Mouse (Mus musculus) G1E (cell line): ENCODE measurements around the gene Hpca. TPM values are rescaled to one million over a fixed set of nuclear protein-coding genes. Genes with fewer than 3 reads are reported as not detected.

ENCODE experiments used
- ATAC-seq: 2 replicates; pipeline ENCODE4 v1.8.0; 2016; ENCODE audit warnings: mild to moderate bottlenecking; ENCODE audit not compliant: insufficient number of reproducible peaks, poor library complexity, low FRiP score, severe bottlenecking; ENCODE audit errors: extremely low read depth
- DNase-seq: peaks from one replicate; pipeline ENCODE4 v3.0.0; 2012; ENCODE audit warnings: low spot score
- H3K27me3 ChIP-seq: 2 replicates; pipeline ENCODE4 v1.6.1; 2012; ENCODE audit warnings: mild to moderate bottlenecking, low read length, inconsistent platforms; ENCODE audit not compliant: insufficient read depth
- H3K36me3 ChIP-seq: replicated peaks from 2 replicates; pipeline ENCODE3; 2012; ENCODE audit warnings: mild to moderate bottlenecking, inconsistent platforms
- H3K4me1 ChIP-seq: 2 replicates; pipeline ENCODE4 v1.6.1; 2012; ENCODE audit warnings: low read depth, low read length, inconsistent platforms, mixed read lengths; ENCODE audit not compliant: insufficient read depth
- H3K4me3 ChIP-seq: 2 replicates; pipeline ENCODE4 v1.5.1; 2012; ENCODE audit warnings: low read depth, mild to moderate bottlenecking, inconsistent platforms, low read length, moderate library complexity, mixed read lengths
- H3K9me3 ChIP-seq: replicated peaks from 2 replicates; pipeline ENCODE4 v1.6.1; 2012; ENCODE audit warnings: inconsistent platforms
- CTCF ChIP-seq: IDR thresholded peaks from 2 replicates; pipeline ENCODE4 v1.5.1; 2012; ENCODE audit warnings: low read depth, low read length, inconsistent platforms, mixed read lengths
- GATA1 ChIP-seq: IDR thresholded peaks from 2 replicates; pipeline ENCODE4 v1.6.1; 2012; ENCODE audit warnings: borderline replicate concordance, low read length, inconsistent platforms, mixed read lengths
- GATA2 ChIP-seq: IDR thresholded peaks from 2 replicates; pipeline ENCODE4 v1.6.1; 2012; ENCODE audit warnings: low read depth, low read length, inconsistent platforms, borderline replicate concordance
- POLR2AphosphoS5 ChIP-seq: IDR thresholded peaks from 2 replicates; pipeline ENCODE4 v1.6.1; 2012; ENCODE audit warnings: low read depth, low read length, inconsistent platforms; ENCODE audit not compliant: insufficient replicate concordance
- TAL1 ChIP-seq: conservative IDR thresholded peaks from 2 replicates; pipeline ENCODE4 v1.6.1; 2012; ENCODE audit warnings: low read depth, low read length, inconsistent platforms, mixed read lengths
- polyA plus RNA-seq: library from polyadenylated mRNA; stranded (reverse); fragments of >175 nt; gene quantifications from 2 replicates; pipeline ENCODE4 v1.2.3, GENCODE M21; 2012
- total RNA-seq, 2 experiments: library from RNA; stranded (forward) in 1 of 2; stranded (reverse) in 1 of 2; fragments of 200-1000 nt in 1 of 2; fragments of >200 nt in 1 of 2; fragmentation: Nextera tagmentation in 1 of 2; gene quantifications; 2 replicates each; pipeline ENCODE4 v1.2.3; 2014 to 2017

Hpca gene
- total and polyA plus RNA-seq, 3 experiments, result not detected

DNA sequence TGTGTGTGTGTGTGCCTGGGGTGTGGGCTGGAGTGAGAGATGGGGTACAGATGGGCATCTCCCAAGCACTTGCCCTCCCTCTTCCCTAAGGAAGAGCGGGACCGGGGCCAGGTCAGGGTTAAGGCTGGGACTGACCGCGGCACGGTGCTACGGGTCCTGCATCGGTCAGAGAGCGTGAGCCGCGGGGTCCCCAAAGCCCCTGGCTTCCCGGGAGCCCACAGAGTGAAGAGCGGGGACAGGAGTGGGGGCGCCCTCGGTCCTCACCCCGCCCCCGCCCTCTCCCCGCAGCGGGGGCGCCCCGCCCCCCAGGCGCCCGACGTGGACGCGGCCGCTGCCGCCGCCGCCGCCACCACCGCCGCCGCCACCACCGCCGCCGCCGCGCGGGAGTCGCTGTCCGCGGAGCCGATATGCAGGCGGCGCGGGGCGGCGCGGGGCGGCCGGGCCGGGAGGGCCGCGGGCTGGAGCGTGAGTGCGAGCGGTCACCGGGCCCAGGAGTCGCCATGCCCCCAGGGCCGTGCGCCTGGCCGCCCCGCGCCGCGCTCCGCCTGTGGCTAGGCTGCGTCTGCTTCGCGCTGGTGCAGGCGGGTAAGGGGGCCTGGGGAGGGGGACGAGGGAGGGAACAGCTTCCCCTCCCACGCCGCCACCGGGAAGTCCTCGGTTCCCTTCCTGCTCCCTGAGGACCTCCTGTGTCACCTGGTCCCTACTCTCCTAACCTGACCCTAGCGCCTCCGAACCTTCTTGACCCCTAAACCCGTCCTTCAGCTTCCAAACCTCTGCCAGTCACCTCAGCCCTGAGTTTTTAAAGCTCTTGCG lies 14.9 kb upstream of the Hpca start, which contains the start of gene Fndc5:
Gene Fndc5, plus strand, starts transcription at position 421 of the 813 bp plus-strand sequence.
- H3K4me1 ChIP-seq, result peaks cover 78% of the 10 kb centered on the region
- peaks cover 43% of the 10 kb centered on the region for H3K27me3 ChIP-seq
- TF ChIP-seq CTCF, result no peak
- TF ChIP-seq GATA2, result no peak
- TF ChIP-seq TAL1, result no peak
- TF ChIP-seq POLR2AphosphoS5, result no peak
- no peaks in the 10 kb centered on the region for H3K9me3 ChIP-seq
- H3K4me3 ChIP-seq, result peak within 1 kb of the TSS; percentile 76
- DNase-seq (no peak), ATAC-seq (no peak)
- H3K36me3 ChIP-seq, result peaks cover 14% of the 10 kb centered on the region

DNA sequence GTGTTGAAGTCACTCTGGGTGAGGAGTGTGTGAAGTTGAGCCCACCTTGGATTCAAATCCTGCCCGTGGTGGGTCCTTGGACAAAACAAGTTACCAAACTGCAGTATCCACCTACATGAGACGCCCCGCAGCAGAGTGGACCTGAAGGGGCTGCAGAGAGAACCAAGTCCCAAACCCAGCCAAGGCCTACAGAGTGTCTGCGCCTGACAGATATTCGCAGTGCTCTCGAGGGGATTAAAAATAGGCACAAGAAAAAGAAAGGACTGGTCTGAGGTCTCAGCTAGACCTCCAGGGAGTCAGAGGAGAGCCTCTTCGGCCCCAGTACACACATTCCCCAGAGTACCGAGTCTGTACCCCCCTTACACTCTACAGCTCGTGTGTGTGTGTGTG lies 14.3 kb upstream of the Hpca start:
- ATAC-seq, result no peak
- H3K4me1 ChIP-seq, result peaks cover 74% of the 10 kb centered on the region
- no peak for TF ChIP-seq GATA1
- TF ChIP-seq GATA2, result no peak
- TF ChIP-seq POLR2AphosphoS5, result no peak
- no peak for TF ChIP-seq CTCF
- TF ChIP-seq TAL1, result no peak
- H3K4me3 ChIP-seq, result peak overlapping the region; percentile 76
- DNase-seq, result no peak
- peaks cover 49% of the 10 kb centered on the region for H3K27me3 ChIP-seq
- peaks cover 10% of the 10 kb centered on the region for H3K36me3 ChIP-seq
- H3K9me3 ChIP-seq, result no peaks in the 10 kb centered on the region

DNA sequence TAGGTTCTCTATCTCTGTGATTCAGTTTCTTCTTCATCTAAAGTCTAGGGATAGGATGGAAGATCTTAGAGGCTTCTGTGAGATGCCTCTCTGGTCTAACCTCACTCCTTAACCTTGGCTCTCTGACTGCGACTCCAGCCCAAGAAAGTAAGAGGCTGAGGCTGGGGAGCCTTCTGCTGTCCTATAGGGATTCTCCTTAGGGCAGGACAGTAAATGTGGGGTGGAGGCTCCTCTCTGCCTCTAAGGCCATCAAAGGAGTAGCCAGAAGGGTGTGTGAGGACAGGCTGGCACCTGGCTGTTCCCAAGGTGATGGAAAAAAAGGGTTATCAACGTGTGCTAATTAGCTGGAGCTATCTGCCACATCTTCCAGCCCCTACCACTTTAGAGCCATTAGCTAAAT lies 13.8 kb upstream of the Hpca start:
- no peak overlapping the region for H3K4me3 ChIP-seq
- peaks cover 74% of the 10 kb centered on the region for H3K4me1 ChIP-seq
- DNase-seq (no peak), ATAC-seq (no peak)
- no peaks in the 10 kb centered on the region for H3K9me3 ChIP-seq
- peaks cover 10% of the 10 kb centered on the region for H3K36me3 ChIP-seq
- peaks cover 54% of the 10 kb centered on the region for H3K27me3 ChIP-seq
- TF ChIP-seq TAL1 (no peak), GATA2 (no peak)

DNA sequence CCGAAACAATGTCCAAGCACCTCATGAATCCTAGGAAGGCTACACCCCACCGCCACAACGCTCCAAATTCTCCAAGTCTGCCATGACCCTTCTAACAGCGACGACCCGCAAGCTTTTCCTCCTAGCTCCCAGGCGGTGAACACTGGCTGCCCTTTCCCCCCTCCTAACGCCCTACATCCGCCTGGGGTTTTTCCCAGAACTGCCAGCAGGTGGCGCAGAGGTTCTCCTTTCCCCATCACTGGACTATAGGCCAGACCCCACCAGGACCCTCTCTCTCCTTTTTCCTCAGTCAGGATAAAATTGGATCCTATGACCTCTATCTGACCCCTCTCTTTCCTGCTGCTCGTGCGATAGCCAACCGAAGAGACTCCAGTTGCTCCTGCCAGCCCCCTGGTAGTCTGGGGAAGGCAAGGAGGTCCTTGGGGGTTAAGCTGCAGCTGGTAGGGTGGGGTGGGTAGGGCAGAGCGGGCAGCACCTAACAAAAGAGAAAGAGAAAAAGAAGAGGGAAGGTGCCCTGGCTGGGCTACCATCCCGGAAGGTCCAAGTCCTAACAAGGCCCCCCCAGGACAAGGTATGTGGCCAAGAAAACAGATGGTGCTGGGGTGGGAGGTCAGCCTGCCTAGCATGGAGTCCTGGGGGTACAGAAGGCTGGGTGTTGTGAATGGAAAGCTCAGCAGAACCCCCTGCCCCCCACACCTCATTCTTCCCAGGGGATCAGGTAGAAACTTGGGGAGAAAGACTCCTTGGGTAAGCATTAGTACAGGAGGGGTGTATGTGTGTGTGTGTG lies 13.2 kb upstream of the Hpca start:
- no peaks in the 10 kb centered on the region for H3K9me3 ChIP-seq
- H3K4me1 ChIP-seq, result peaks cover 74% of the 10 kb centered on the region
- peaks cover 54% of the 10 kb centered on the region for H3K27me3 ChIP-seq
- no peak for ATAC-seq
- no peak for DNase-seq
- H3K4me3 ChIP-seq, result peak overlapping the region; percentile 30; the same call in 1 of the 2 replicates
- TF ChIP-seq GATA2, result no peak
- peak; percentile 90 for TF ChIP-seq CTCF
- peaks cover 10% of the 10 kb centered on the region for H3K36me3 ChIP-seq

DNA sequence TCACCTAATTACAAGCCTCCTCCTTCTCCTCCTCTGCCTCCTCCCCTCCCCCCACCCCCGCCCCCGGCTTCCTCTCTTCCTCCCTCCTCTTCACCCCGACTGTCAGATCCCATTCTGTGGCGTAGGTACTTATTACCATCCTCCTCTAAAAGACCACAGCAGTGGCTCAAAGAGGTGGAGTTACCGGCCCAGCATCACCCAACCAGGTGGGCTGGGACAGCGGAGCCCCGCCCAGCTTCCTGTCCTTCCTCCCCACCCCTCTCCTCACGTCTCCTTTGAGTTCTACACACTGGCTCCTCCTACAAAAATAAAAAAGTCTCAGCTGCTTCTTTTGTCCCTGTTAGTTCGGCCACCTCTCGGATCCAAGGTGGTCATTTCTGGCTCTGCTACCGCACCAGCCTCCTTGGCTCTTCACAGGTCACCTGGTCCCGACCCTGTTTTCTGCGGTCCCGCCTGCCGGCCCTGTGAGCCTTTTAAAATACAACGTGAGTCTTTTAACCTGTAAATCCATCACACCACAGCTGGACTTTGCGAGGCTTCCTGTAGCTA lies 9.0 kb upstream of the Hpca start:
- Histone ChIP-seq H3K36me3 (no peaks in the 10 kb centered on the region), H3K4me3 (peak overlapping the region; percentile 47; the same call in 1 of the 2 replicates), H3K9me3 (no peaks in the 10 kb centered on the region), H3K4me1 (peaks cover 48% of the 10 kb centered on the region), H3K27me3 (peaks cover 56% of the 10 kb centered on the region)
- no peak for TF ChIP-seq CTCF
- DNase-seq, result no peak
- no peak for ATAC-seq

- DNase-seq (no peak), ATAC-seq (no peak)
- Histone ChIP-seq H3K4me3 (peak overlapping the region; percentile 30; the same call in 1 of the 2 replicates), H3K4me1 (peaks cover 44% of the 10 kb centered on the region), H3K9me3 (no peaks in the 10 kb centered on the region), H3K27me3 (peaks cover 57% of the 10 kb centered on the region), H3K36me3 (no peaks in the 10 kb centered on the region)
- TF ChIP-seq GATA2 (no peak), CTCF (peak; percentile 79)
Observed at GRCm38 (mm10) chr4:129130149-129130548, 8.3 kb upstream of the Hpca start.
